Mouse (Mus musculus): ENCODE measurements at regions not wholly inside any gene's neighbourhood (a gene's known extent, or its start where the extent isn't known, plus 50 kb on each side); places are given as distances from the start of the nearest gene placed in this dataset.

GRCm38 (mm10) chr13:97486490-97486889 lies 245.6 kb downstream of the Enc1 start:
- Histone ChIP-seq H3K4me3 (ENCODE audit: low read length) (no peak overlapping the region), H3K27ac (ENCODE audit: low read length) (no peak overlapping the region), H3K9ac (ENCODE audit: low read length) (no peak overlapping the region), H3K27me3 (ENCODE audit: control insufficient read depth, insufficient read depth, low read depth, low read length) (no peaks in the 10 kb centered on the region), H3K4me2 (ENCODE audit: low read depth, low read length) (no peak overlapping the region), H3K36me3 (ENCODE audit: control insufficient read depth, insufficient read depth, low read length) (no peaks in the 10 kb centered on the region), H3K9me3 (ENCODE audit: control insufficient read depth, low read length) (no peaks in the 10 kb centered on the region), H3K4me1 (replicated peaks; ENCODE audit: control insufficient read depth, insufficient read depth, low read length) (peaks cover 11% of the 10 kb centered on the region)
- WGBS: 91% methylated on average over 2 of the region's 2 CpGs
- ATAC-seq (ENCODE audit: low read depth): no peak

- Histone ChIP-seq H3K4me1 (replicated peaks; ENCODE audit: control insufficient read depth, insufficient read depth, low read length) (peaks cover 8% of the 10 kb centered on the region), H3K4me2 (ENCODE audit: low read depth, low read length) (no peak overlapping the region), H3K9ac (ENCODE audit: low read length) (no peak overlapping the region), H3K36me3 (ENCODE audit: control insufficient read depth, insufficient read depth, low read length) (no peaks in the 10 kb centered on the region), H3K27ac (ENCODE audit: low read length) (no peak overlapping the region), H3K4me3 (ENCODE audit: low read length) (no peak overlapping the region), H3K9me3 (ENCODE audit: control insufficient read depth, low read length) (no peaks in the 10 kb centered on the region), H3K27me3 (ENCODE audit: control insufficient read depth, insufficient read depth, low read depth, low read length) (no peaks in the 10 kb centered on the region)
- ATAC-seq (ENCODE audit: low read depth): no peak
- WGBS: 86% methylated on average over 5 of the region's 5 CpGs
These were observed 245.0 kb downstream of the Enc1 start for GRCm38 (mm10) chr13:97485886-97486285.

GRCm38 (mm10) chr13:97484808-97485545 lies 244.1 kb downstream of the Enc1 start:
- H3K4me1 ChIP-seq (replicated peaks; ENCODE audit: control insufficient read depth, insufficient read depth, low read length): peaks cover 6% of the 10 kb centered on the region
- no peaks in the 10 kb centered on the region for H3K36me3 ChIP-seq (ENCODE audit: control insufficient read depth, insufficient read depth, low read length)
- no peak overlapping the region for H3K4me2 ChIP-seq (ENCODE audit: low read depth, low read length)
- no peak overlapping the region for H3K9ac ChIP-seq (ENCODE audit: low read length)
- no peak overlapping the region for H3K4me3 ChIP-seq (ENCODE audit: low read length)
- ATAC-seq (ENCODE audit: low read depth): peak; percentile 46; the same call in 1 of the 2 replicates
- no peak overlapping the region for H3K27ac ChIP-seq (ENCODE audit: low read length)
- no peaks in the 10 kb centered on the region for H3K27me3 ChIP-seq (ENCODE audit: control insufficient read depth, insufficient read depth, low read depth, low read length)
- no peaks in the 10 kb centered on the region for H3K9me3 ChIP-seq (ENCODE audit: control insufficient read depth, low read length)
- 62% methylated on average over 20 of the region's 20 CpGs for WGBS

- peaks cover 6% of the 10 kb centered on the region for H3K4me1 ChIP-seq (replicated peaks; ENCODE audit: control insufficient read depth, insufficient read depth, low read length)
- no peak for ATAC-seq (ENCODE audit: low read depth)
- 71% methylated on average over 8 of the region's 8 CpGs for WGBS
These were observed 242.8 kb downstream of the Enc1 start for GRCm38 (mm10) chr13:97483681-97484080.

GRCm38 (mm10) chr13:97482439-97482946 lies 241.6 kb downstream of the Enc1 start:
- Histone ChIP-seq H3K27ac (ENCODE audit: low read length) (no peak overlapping the region), H3K36me3 (ENCODE audit: control insufficient read depth, insufficient read depth, low read length) (no peaks in the 10 kb centered on the region), H3K9ac (ENCODE audit: low read length) (no peak overlapping the region), H3K27me3 (ENCODE audit: control insufficient read depth, insufficient read depth, low read depth, low read length) (no peaks in the 10 kb centered on the region), H3K4me1 (replicated peaks; ENCODE audit: control insufficient read depth, insufficient read depth, low read length) (peaks cover 6% of the 10 kb centered on the region), H3K4me2 (ENCODE audit: low read depth, low read length) (no peak overlapping the region), H3K4me3 (ENCODE audit: low read length) (no peak overlapping the region), H3K9me3 (ENCODE audit: control insufficient read depth, low read length) (no peaks in the 10 kb centered on the region)
- 95% methylated on average over 3 of the region's 3 CpGs for WGBS
- no peak for ATAC-seq (ENCODE audit: low read depth)

More at GRCm38 (mm10) chr13:97483681-97484080, 242.8 kb downstream of the Enc1 start:
- Histone ChIP-seq H3K9ac (ENCODE audit: low read length) (no peak overlapping the region), H3K27ac (ENCODE audit: low read length) (no peak overlapping the region), H3K9me3 (ENCODE audit: control insufficient read depth, low read length) (no peaks in the 10 kb centered on the region), H3K27me3 (ENCODE audit: control insufficient read depth, insufficient read depth, low read depth, low read length) (no peaks in the 10 kb centered on the region), H3K4me3 (ENCODE audit: low read length) (no peak overlapping the region), H3K4me2 (ENCODE audit: low read depth, low read length) (no peak overlapping the region), H3K36me3 (ENCODE audit: control insufficient read depth, insufficient read depth, low read length) (no peaks in the 10 kb centered on the region)

GRCm38 (mm10) chr13:97481259-97481658 lies 240.4 kb downstream of the Enc1 start:
- no peak overlapping the region for H3K4me3 ChIP-seq (ENCODE audit: low read length)
- 84% methylated on average over 2 of the region's 2 CpGs for WGBS
- no peak for ATAC-seq (ENCODE audit: low read depth)
- H3K36me3 ChIP-seq (ENCODE audit: control insufficient read depth, insufficient read depth, low read length): no peaks in the 10 kb centered on the region
- H3K9ac ChIP-seq (ENCODE audit: low read length): no peak overlapping the region
- H3K27ac ChIP-seq (ENCODE audit: low read length): no peak overlapping the region
- H3K27me3 ChIP-seq (ENCODE audit: control insufficient read depth, insufficient read depth, low read depth, low read length): no peaks in the 10 kb centered on the region
- no peaks in the 10 kb centered on the region for H3K9me3 ChIP-seq (ENCODE audit: control insufficient read depth, low read length)
- no peak overlapping the region for H3K4me2 ChIP-seq (ENCODE audit: low read depth, low read length)
- 0 out of 2 replicates have a peak, but pooled peaks cover 3% of the 10 kb centered on the region for H3K4me1 ChIP-seq (replicated peaks; ENCODE audit: control insufficient read depth, insufficient read depth, low read length)

- 75% methylated on average over 10 of the region's 10 CpGs for WGBS
- Histone ChIP-seq H3K9ac (ENCODE audit: low read length) (no peak overlapping the region), H3K36me3 (ENCODE audit: control insufficient read depth, insufficient read depth, low read length) (no peaks in the 10 kb centered on the region), H3K4me2 (ENCODE audit: low read depth, low read length) (no peak overlapping the region), H3K9me3 (ENCODE audit: control insufficient read depth, low read length) (no peaks in the 10 kb centered on the region), H3K27me3 (ENCODE audit: control insufficient read depth, insufficient read depth, low read depth, low read length) (no peaks in the 10 kb centered on the region), H3K27ac (ENCODE audit: low read length) (no peak overlapping the region), H3K4me1 (replicated peaks; ENCODE audit: control insufficient read depth, insufficient read depth, low read length) (no peaks in the 10 kb centered on the region), H3K4me3 (ENCODE audit: low read length) (no peak overlapping the region)
- ATAC-seq (ENCODE audit: low read depth): 0 out of 2 replicates have a peak, but pooled peaks have one; percentile 34
These were observed 238.2 kb downstream of the Enc1 start for GRCm38 (mm10) chr13:97479066-97479586.

- H3K4me1 ChIP-seq (replicated peaks; ENCODE audit: control insufficient read depth, insufficient read depth, low read length): 0 out of 2 replicates have a peak, but pooled peaks cover 6% of the 10 kb centered on the region
- H3K9ac ChIP-seq (ENCODE audit: low read length): no peak overlapping the region
- no peak overlapping the region for H3K27ac ChIP-seq (ENCODE audit: low read length)
- H3K4me2 ChIP-seq (ENCODE audit: low read depth, low read length): no peak overlapping the region
- no peaks in the 10 kb centered on the region for H3K9me3 ChIP-seq (ENCODE audit: control insufficient read depth, low read length)
- no peak for ATAC-seq (ENCODE audit: low read depth)
- no peaks in the 10 kb centered on the region for H3K27me3 ChIP-seq (ENCODE audit: control insufficient read depth, insufficient read depth, low read depth, low read length)
- WGBS: 67% methylated on average over 3 of the region's 3 CpGs
- no peak overlapping the region for H3K4me3 ChIP-seq (ENCODE audit: low read length)
- no peaks in the 10 kb centered on the region for H3K36me3 ChIP-seq (ENCODE audit: control insufficient read depth, insufficient read depth, low read length)
These were observed 233.1 kb downstream of the Enc1 start for GRCm38 (mm10) chr13:97473971-97474365.

GRCm38 (mm10) chr13:97473256-97473970 lies 232.5 kb downstream of the Enc1 start:
- ATAC-seq (ENCODE audit: low read depth): no peak
- H3K27me3 ChIP-seq (ENCODE audit: control insufficient read depth, insufficient read depth, low read depth, low read length): no peaks in the 10 kb centered on the region
- H3K4me1 ChIP-seq (replicated peaks; ENCODE audit: control insufficient read depth, insufficient read depth, low read length): 0 out of 2 replicates have a peak, but pooled peaks cover 6% of the 10 kb centered on the region
- H3K4me3 ChIP-seq (ENCODE audit: low read length): no peak overlapping the region
- no peaks in the 10 kb centered on the region for H3K36me3 ChIP-seq (ENCODE audit: control insufficient read depth, insufficient read depth, low read length)
- WGBS: 86% methylated on average over 7 of the region's 7 CpGs
- no peak overlapping the region for H3K4me2 ChIP-seq (ENCODE audit: low read depth, low read length)
- H3K9ac ChIP-seq (ENCODE audit: low read length): no peak overlapping the region
- no peaks in the 10 kb centered on the region for H3K9me3 ChIP-seq (ENCODE audit: control insufficient read depth, low read length)
- H3K27ac ChIP-seq (ENCODE audit: low read length): no peak overlapping the region
